Mouse (Mus musculus): ENCODE measurements at regions not wholly inside any gene's neighbourhood (a gene's known extent, or its start where the extent isn't known, plus 50 kb on each side); places are given as distances from the start of the nearest gene placed in this dataset.

DNA sequence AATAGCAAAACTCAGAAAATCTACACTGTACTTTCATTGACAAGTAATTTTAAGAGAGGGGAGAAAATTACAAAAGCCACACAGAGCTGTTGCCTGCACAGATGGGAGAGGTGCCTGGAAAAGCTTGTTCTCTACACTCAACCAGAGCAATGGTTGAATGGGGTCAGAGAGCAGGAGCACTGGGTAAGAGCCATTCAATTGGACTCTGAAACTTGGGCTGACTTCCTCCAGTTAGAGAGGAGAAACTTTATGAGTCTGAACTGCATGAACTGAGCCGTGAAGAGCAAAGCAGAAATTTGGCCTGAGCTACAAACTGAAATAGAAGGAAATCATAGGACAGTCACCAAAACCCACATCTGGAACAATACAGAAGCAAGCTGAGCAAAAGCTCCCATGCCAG is 380.8 kb upstream of the Slc24a2 start:
- Histone ChIP-seq H3K36me3 (no peaks in the 10 kb centered on the region), H3K4me3 (no peak overlapping the region), H3K9me3 (replicated peaks) (peaks cover 4% of the 10 kb centered on the region; the same call in 1 of the 2 replicates), H3K4me1 (no peaks in the 10 kb centered on the region), H3K27me3 (ENCODE audit: low read depth, poor library complexity, severe bottlenecking) (no peaks in the 10 kb centered on the region), H3K27ac (replicated peaks) (no peak overlapping the region)
- 83% methylated on average over 1 of the region's 1 CpGs for WGBS
- DNase-seq (ENCODE audit: low spot score), result no peak

- Histone ChIP-seq H3K36me3 (no peaks in the 10 kb centered on the region), H3K27ac (replicated peaks) (no peak overlapping the region), H3K4me1 (no peaks in the 10 kb centered on the region), H3K4me3 (no peak overlapping the region), H3K9me3 (replicated peaks) (no peaks in the 10 kb centered on the region), H3K27me3 (ENCODE audit: low read depth, poor library complexity, severe bottlenecking) (no peaks in the 10 kb centered on the region)
- 84% methylated on average over 3 of the region's 3 CpGs for WGBS
- DNase-seq (ENCODE audit: low spot score), result no peak
Observed at GRCm38 (mm10) chr4:87593644-87594043, 363.4 kb upstream of the Slc24a2 start.

- WGBS, result 94% methylated on average over 3 of the region's 3 CpGs
- Histone ChIP-seq H3K27ac (replicated peaks) (no peak overlapping the region), H3K36me3 (no peaks in the 10 kb centered on the region), H3K9me3 (replicated peaks) (0 out of 2 replicates have a peak, but pooled peaks cover 2% of the 10 kb centered on the region), H3K27me3 (ENCODE audit: low read depth, poor library complexity, severe bottlenecking) (no peaks in the 10 kb centered on the region), H3K4me3 (no peak overlapping the region), H3K4me1 (no peaks in the 10 kb centered on the region)
- DNase-seq (ENCODE audit: low spot score), result no peak
Observed at GRCm38 (mm10) chr4:87590797-87591196, 360.5 kb upstream of the Slc24a2 start.

GRCm38 (mm10) chr4:87578164-87578563 is 347.9 kb upstream of the Slc24a2 start:
- H3K27me3 ChIP-seq (ENCODE audit: low read depth, poor library complexity, severe bottlenecking), result no peaks in the 10 kb centered on the region
- no peaks in the 10 kb centered on the region for H3K4me1 ChIP-seq
- no peaks in the 10 kb centered on the region for H3K36me3 ChIP-seq
- H3K27ac ChIP-seq (replicated peaks), result no peak overlapping the region
- 76% methylated on average over 3 of the region's 3 CpGs for WGBS
- H3K9me3 ChIP-seq (replicated peaks), result no peaks in the 10 kb centered on the region
- no peak for DNase-seq (ENCODE audit: low spot score)
- no peak overlapping the region for H3K4me3 ChIP-seq

DNA sequence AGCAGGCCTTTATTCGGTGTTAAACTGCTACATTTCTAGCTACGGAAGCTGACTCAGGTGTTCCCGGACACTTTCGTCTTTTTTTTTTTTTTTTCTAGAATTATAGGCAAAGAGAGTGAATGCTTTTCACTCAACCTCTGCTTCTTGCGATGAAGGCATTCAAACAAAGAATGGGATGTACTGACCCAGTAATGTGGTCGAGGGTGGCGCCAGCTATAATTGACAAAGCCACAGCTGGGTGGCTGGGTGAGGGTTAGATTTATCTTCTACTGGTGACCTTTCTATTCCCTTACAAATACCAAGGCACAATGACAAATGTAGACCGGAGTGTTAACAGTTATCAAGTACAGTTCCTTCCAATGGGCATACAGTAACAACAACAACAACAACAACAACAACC is 340.7 kb upstream of the Slc24a2 start:
- WGBS, result 88% methylated on average over 8 of the region's 8 CpGs
- H3K4me1 ChIP-seq, result no peaks in the 10 kb centered on the region
- no peaks in the 10 kb centered on the region for H3K9me3 ChIP-seq (replicated peaks)
- no peaks in the 10 kb centered on the region for H3K36me3 ChIP-seq
- H3K27ac ChIP-seq (replicated peaks), result no peak overlapping the region
- no peak overlapping the region for H3K4me3 ChIP-seq
- no peaks in the 10 kb centered on the region for H3K27me3 ChIP-seq (ENCODE audit: low read depth, poor library complexity, severe bottlenecking)
- DNase-seq (ENCODE audit: low spot score), result no peak

GRCm38 (mm10) chr4:87570470-87570891 is 340.2 kb upstream of the Slc24a2 start:
- Histone ChIP-seq H3K27ac (replicated peaks) (no peak overlapping the region), H3K4me1 (no peaks in the 10 kb centered on the region), H3K27me3 (ENCODE audit: low read depth, poor library complexity, severe bottlenecking) (no peaks in the 10 kb centered on the region), H3K9me3 (replicated peaks) (no peaks in the 10 kb centered on the region), H3K4me3 (no peak overlapping the region), H3K36me3 (no peaks in the 10 kb centered on the region)
- WGBS, result 82% methylated on average over 13 of the region's 13 CpGs
- DNase-seq (ENCODE audit: low spot score), result no peak

GRCm38 (mm10) chr4:87566616-87567015 is 336.3 kb upstream of the Slc24a2 start:
- Histone ChIP-seq H3K27me3 (ENCODE audit: low read depth, poor library complexity, severe bottlenecking) (no peaks in the 10 kb centered on the region), H3K9me3 (replicated peaks) (0 out of 2 replicates have a peak, but pooled peaks cover 5% of the 10 kb centered on the region), H3K36me3 (no peaks in the 10 kb centered on the region), H3K4me1 (no peaks in the 10 kb centered on the region), H3K4me3 (no peak overlapping the region), H3K27ac (replicated peaks) (no peak overlapping the region)
- 80% methylated on average over 2 of the region's 2 CpGs for WGBS
- DNase-seq (ENCODE audit: low spot score), result no peak

DNA sequence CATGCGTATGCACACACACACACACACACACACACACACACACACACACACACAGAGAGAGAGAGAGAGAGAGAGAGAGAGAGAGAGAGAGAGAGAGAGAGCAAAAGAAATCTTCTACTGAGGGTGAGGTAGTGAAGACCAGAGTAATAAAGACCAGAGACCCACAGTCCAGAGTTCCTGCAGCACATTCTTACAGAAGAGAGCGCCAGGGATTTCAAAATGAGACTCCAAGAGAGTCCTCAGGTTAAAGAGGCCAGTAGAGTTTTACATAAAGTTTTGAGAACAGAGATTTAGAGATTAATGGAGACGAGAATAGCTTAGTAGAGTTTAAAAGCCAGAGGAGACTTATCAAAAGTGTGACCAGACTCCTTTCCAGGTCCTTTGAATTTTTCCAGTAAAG is 324.6 kb upstream of the Slc24a2 start:
- Histone ChIP-seq H3K27me3 (ENCODE audit: low read depth, poor library complexity, severe bottlenecking) (no peaks in the 10 kb centered on the region), H3K4me3 (no peak overlapping the region), H3K4me1 (0 out of 2 replicates have a peak, but pooled peaks cover 2% of the 10 kb centered on the region), H3K36me3 (no peaks in the 10 kb centered on the region), H3K27ac (replicated peaks) (no peak overlapping the region), H3K9me3 (replicated peaks) (0 out of 2 replicates have a peak, but pooled peaks cover 3% of the 10 kb centered on the region)
- 86% methylated on average over 3 of the region's 3 CpGs for WGBS
- no peak for DNase-seq (ENCODE audit: low spot score)

Measured in midbrain, embryonic 10.5 days (tissue).